Mouse (Mus musculus): ENCODE results near the gene Ctcf. TPM values are rescaled to one million over a fixed set of nuclear protein-coding genes. Genes with fewer than 3 reads are reported as not detected.

Ctcf gene
- polyA plus RNA-seq, 1 experiment from 2014 or later: 116 TPM

GRCm38 (mm10) chr8:105685325-105685724 lies 49.0 kb downstream of the Ctcf start:
- H3K9ac ChIP-seq (replicated peaks; ENCODE audit: low read length): no peak overlapping the region

GRCm38 (mm10) chr8:105685796-105686308 lies 49.5 kb downstream of the Ctcf start, which contains the start of gene Carmil2:
Gene Carmil2, plus strand, starts transcription at chr8:105686274.
- Histone ChIP-seq H3K27me3 (ENCODE audit: control insufficient read depth, insufficient read depth, low read length) (no peaks in the 10 kb centered on the region), H3K9ac (replicated peaks; ENCODE audit: low read length) (no peak within 1 kb of the TSS), H3K9me3 (replicated peaks; ENCODE audit: control insufficient read depth, low read length) (no peaks in the 10 kb centered on the region), H3K27ac (replicated peaks; ENCODE audit: low read depth, low read length) (no peak within 1 kb of the TSS), H3K36me3 (replicated peaks; ENCODE audit: control insufficient read depth, insufficient read depth, low read depth, low read length) (peaks cover 7% of the 10 kb centered on the region; the same call in 1 of the 2 replicates), H3K4me2 (ENCODE audit: low read depth, low read length) (no peak within 1 kb of the TSS), H3K4me1 (ENCODE audit: control insufficient read depth, insufficient read depth, low read length) (no peaks in the 10 kb centered on the region; the same call in 1 of the 2 replicates), H3K4me3 (ENCODE audit: low read depth, low read length) (no peak within 1 kb of the TSS)
- DNase-seq (ENCODE audit: low spot score): peak; percentile 35
- WGBS: 7% methylated on average over 26 of the region's 26 CpGs
- ATAC-seq (replicated peaks; ENCODE audit: insufficient number of reproducible peaks, low FRiP score, low TSS enrichment, low read depth): peak; percentile 26; the same call in 1 of the 2 replicates

More at GRCm38 (mm10) chr8:105685325-105685724, 49.0 kb downstream of the Ctcf start:
- Histone ChIP-seq H3K4me3 (ENCODE audit: low read depth, low read length) (no peak overlapping the region), H3K9me3 (replicated peaks; ENCODE audit: control insufficient read depth, low read length) (no peaks in the 10 kb centered on the region), H3K4me2 (ENCODE audit: low read depth, low read length) (no peak overlapping the region), H3K27ac (replicated peaks; ENCODE audit: low read depth, low read length) (no peak overlapping the region), H3K27me3 (ENCODE audit: control insufficient read depth, insufficient read depth, low read length) (no peaks in the 10 kb centered on the region), H3K4me1 (ENCODE audit: control insufficient read depth, insufficient read depth, low read length) (no peaks in the 10 kb centered on the region; the same call in 1 of the 2 replicates), H3K36me3 (replicated peaks; ENCODE audit: control insufficient read depth, insufficient read depth, low read depth, low read length) (peaks cover 7% of the 10 kb centered on the region; the same call in 1 of the 2 replicates)
- 81% methylated on average over 7 of the region's 7 CpGs for WGBS
- ATAC-seq (replicated peaks; ENCODE audit: insufficient number of reproducible peaks, low FRiP score, low TSS enrichment, low read depth): no peak
- no peak for DNase-seq (ENCODE audit: low spot score)

DNA sequence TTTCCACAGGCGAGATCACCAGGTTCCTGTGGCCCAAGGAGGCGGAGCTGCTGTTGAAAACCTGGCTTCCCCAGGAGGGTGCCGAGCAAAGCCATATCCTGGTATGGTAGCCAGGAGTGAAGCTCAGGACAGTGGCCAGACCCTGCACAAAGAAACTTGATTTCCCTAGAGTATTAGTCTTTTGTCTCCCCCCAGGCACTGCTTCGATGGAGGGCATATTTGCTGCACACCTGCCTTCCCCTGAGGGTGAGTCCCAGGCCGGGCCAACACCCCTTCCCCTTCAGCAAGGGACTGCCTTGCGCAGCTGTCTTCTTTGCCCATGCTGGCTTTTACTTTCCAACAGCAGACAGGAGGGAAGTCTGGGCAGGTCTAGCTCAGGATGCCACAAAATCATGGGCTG lies 50.2 kb downstream of the Ctcf start:
- no peak for ATAC-seq (replicated peaks; ENCODE audit: insufficient number of reproducible peaks, low FRiP score, low TSS enrichment, low read depth)
- Histone ChIP-seq H3K4me1 (ENCODE audit: control insufficient read depth, insufficient read depth, low read length) (no peaks in the 10 kb centered on the region; the same call in 1 of the 2 replicates), H3K27me3 (ENCODE audit: control insufficient read depth, insufficient read depth, low read length) (no peaks in the 10 kb centered on the region), H3K9ac (replicated peaks; ENCODE audit: low read length) (no peak overlapping the region), H3K4me3 (ENCODE audit: low read depth, low read length) (no peak overlapping the region), H3K9me3 (replicated peaks; ENCODE audit: control insufficient read depth, low read length) (no peaks in the 10 kb centered on the region), H3K36me3 (replicated peaks; ENCODE audit: control insufficient read depth, insufficient read depth, low read depth, low read length) (peaks cover 7% of the 10 kb centered on the region; the same call in 1 of the 2 replicates), H3K4me2 (ENCODE audit: low read depth, low read length) (no peak overlapping the region), H3K27ac (replicated peaks; ENCODE audit: low read depth, low read length) (no peak overlapping the region)
- WGBS: 69% methylated on average over 6 of the region's 6 CpGs
- no peak for DNase-seq (ENCODE audit: low spot score)

DNA sequence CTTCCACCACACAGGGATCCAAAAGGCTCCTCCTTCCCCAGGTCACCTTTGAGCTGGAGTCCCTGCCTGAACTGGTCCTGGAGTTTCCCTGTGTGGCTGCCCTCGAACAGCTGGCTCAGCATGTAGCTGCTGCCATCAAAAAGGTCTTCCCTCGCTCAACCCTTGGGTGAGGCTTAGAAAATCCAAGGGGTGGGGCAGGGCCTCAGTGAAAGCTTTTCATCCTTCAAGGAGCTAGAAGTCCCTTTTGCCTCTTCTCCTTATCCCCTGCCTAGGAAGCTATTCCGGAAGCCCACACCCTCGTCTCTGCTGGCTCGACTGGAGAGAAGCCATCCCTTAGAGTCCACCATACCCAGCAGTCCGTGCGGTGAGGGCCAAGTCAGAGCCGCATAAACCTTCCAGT lies 51.1 kb downstream of the Ctcf start:
- no peak for DNase-seq (ENCODE audit: low spot score)
- H3K36me3 ChIP-seq (replicated peaks; ENCODE audit: control insufficient read depth, insufficient read depth, low read depth, low read length): peaks cover 7% of the 10 kb centered on the region; the same call in 1 of the 2 replicates
- 68% methylated on average over 8 of the region's 8 CpGs for WGBS
- H3K27ac ChIP-seq (replicated peaks; ENCODE audit: low read depth, low read length): no peak overlapping the region
- H3K4me2 ChIP-seq (ENCODE audit: low read depth, low read length): no peak overlapping the region
- H3K4me3 ChIP-seq (ENCODE audit: low read depth, low read length): no peak overlapping the region
- no peaks in the 10 kb centered on the region for H3K9me3 ChIP-seq (replicated peaks; ENCODE audit: control insufficient read depth, low read length)
- no peaks in the 10 kb centered on the region; the same call in 1 of the 2 replicates for H3K4me1 ChIP-seq (ENCODE audit: control insufficient read depth, insufficient read depth, low read length)
- no peaks in the 10 kb centered on the region for H3K27me3 ChIP-seq (ENCODE audit: control insufficient read depth, insufficient read depth, low read length)
- ATAC-seq (replicated peaks; ENCODE audit: insufficient number of reproducible peaks, low FRiP score, low TSS enrichment, low read depth): no peak
- no peak overlapping the region for H3K9ac ChIP-seq (replicated peaks; ENCODE audit: low read length)

- peaks cover 4% of the 10 kb centered on the region for H3K36me3 ChIP-seq (replicated peaks; ENCODE audit: control insufficient read depth, insufficient read depth, low read depth, low read length)
- ATAC-seq (replicated peaks; ENCODE audit: insufficient number of reproducible peaks, low FRiP score, low TSS enrichment, low read depth) (no peak), DNase-seq (ENCODE audit: low spot score) (no peak)
- no peak overlapping the region for H3K27ac ChIP-seq (replicated peaks; ENCODE audit: low read depth, low read length)
- 69% methylated on average over 14 of the region's 14 CpGs for WGBS
- H3K27me3 ChIP-seq (ENCODE audit: control insufficient read depth, insufficient read depth, low read length): no peaks in the 10 kb centered on the region
- no peak overlapping the region for H3K4me3 ChIP-seq (ENCODE audit: low read depth, low read length)
- no peaks in the 10 kb centered on the region; the same call in 1 of the 2 replicates for H3K4me1 ChIP-seq (ENCODE audit: control insufficient read depth, insufficient read depth, low read length)
- H3K9me3 ChIP-seq (replicated peaks; ENCODE audit: control insufficient read depth, low read length): no peaks in the 10 kb centered on the region
- no peak overlapping the region for H3K9ac ChIP-seq (replicated peaks; ENCODE audit: low read length)
- no peak overlapping the region for H3K4me2 ChIP-seq (ENCODE audit: low read depth, low read length)
These were observed 51.9 kb downstream of the Ctcf start for GRCm38 (mm10) chr8:105688242-105688752.

DNA sequence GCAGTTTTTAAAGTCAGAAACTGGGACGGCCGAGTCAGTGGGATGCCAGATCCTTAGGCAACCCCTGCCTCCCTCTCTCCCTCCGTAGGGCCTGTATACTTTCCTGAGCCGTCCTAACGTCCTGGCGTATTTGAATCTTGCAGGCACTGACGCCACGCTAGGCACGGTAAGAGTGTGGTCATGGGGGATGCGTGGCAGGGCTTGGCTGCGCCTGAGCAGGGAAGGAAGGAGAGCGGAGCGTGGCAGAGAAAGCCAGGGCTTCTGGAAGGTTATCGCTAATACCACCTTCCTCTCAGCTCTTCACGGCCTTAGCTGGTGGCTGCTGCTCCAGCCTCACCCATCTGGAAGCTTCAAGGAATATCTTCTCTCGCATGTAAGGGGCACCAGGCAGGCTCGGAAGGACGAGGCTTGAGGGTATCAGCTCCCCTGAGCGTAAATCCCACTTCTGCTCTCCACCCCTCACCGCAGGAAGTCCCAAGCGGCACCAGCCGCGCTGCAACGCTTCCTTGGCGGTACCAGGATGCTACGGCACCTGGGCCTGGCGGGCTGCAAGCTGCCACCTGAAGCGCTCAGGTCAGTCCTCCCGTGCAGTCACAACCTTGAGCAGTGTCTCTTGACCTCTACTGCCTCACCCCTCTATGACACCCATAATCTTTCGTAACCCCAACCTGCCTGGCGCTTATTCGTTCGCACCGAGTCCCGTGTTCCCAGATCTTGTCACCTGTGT lies 53.1 kb downstream of the Ctcf start:
- Histone ChIP-seq H3K4me3 (ENCODE audit: low read depth, low read length) (no peak overlapping the region), H3K36me3 (replicated peaks; ENCODE audit: control insufficient read depth, insufficient read depth, low read depth, low read length) (no peaks in the 10 kb centered on the region; the same call in 1 of the 2 replicates), H3K9ac (replicated peaks; ENCODE audit: low read length) (no peak overlapping the region), H3K4me2 (ENCODE audit: low read depth, low read length) (no peak overlapping the region), H3K9me3 (replicated peaks; ENCODE audit: control insufficient read depth, low read length) (no peaks in the 10 kb centered on the region), H3K4me1 (ENCODE audit: control insufficient read depth, insufficient read depth, low read length) (peaks cover 8% of the 10 kb centered on the region), H3K27ac (replicated peaks; ENCODE audit: low read depth, low read length) (no peak overlapping the region), H3K27me3 (ENCODE audit: control insufficient read depth, insufficient read depth, low read length) (no peaks in the 10 kb centered on the region)
- ATAC-seq (replicated peaks; ENCODE audit: insufficient number of reproducible peaks, low FRiP score, low TSS enrichment, low read depth) (no peak), DNase-seq (ENCODE audit: low spot score) (no peak)
- 56% methylated on average over 35 of the region's 35 CpGs for WGBS

GRCm38 (mm10) chr8:105689983-105690360 lies 53.6 kb downstream of the Ctcf start:
- no peak for ATAC-seq (replicated peaks; ENCODE audit: insufficient number of reproducible peaks, low FRiP score, low TSS enrichment, low read depth)
- no peak overlapping the region for H3K4me3 ChIP-seq (ENCODE audit: low read depth, low read length)

DNA sequence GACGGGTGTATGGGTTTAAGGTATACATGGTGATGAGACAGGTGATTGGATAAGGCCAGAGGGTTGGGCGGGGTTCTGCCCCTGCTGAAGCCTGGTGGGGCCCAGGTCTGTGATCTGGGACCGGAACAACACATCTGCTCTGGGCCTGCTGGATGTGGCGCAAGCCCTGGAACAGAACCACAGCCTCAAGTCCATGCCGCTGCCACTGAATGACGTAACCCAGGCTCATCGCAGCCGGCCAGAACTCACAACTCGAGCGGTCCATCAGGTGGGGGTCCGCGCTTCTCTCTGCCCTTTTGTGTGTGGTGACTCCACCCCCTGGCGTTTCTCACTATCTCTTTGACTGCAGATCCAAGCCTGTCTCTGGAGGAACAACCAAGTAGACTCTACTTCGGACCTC lies 54.6 kb downstream of the Ctcf start:
- Histone ChIP-seq H3K4me1 (ENCODE audit: control insufficient read depth, insufficient read depth, low read length) (peaks cover 8% of the 10 kb centered on the region), H3K4me2 (ENCODE audit: low read depth, low read length) (no peak overlapping the region), H3K4me3 (ENCODE audit: low read depth, low read length) (no peak overlapping the region), H3K9me3 (replicated peaks; ENCODE audit: control insufficient read depth, low read length) (no peaks in the 10 kb centered on the region), H3K27me3 (ENCODE audit: control insufficient read depth, insufficient read depth, low read length) (no peaks in the 10 kb centered on the region), H3K9ac (replicated peaks; ENCODE audit: low read length) (no peak overlapping the region), H3K27ac (replicated peaks; ENCODE audit: low read depth, low read length) (no peak overlapping the region), H3K36me3 (replicated peaks; ENCODE audit: control insufficient read depth, insufficient read depth, low read depth, low read length) (no peaks in the 10 kb centered on the region; the same call in 1 of the 2 replicates)
- WGBS: 83% methylated on average over 14 of the region's 14 CpGs
- no peak for ATAC-seq (replicated peaks; ENCODE audit: insufficient number of reproducible peaks, low FRiP score, low TSS enrichment, low read depth)
- DNase-seq (ENCODE audit: low spot score): no peak

More at GRCm38 (mm10) chr8:105689983-105690360, 53.6 kb downstream of the Ctcf start:
- Histone ChIP-seq H3K4me2 (ENCODE audit: low read depth, low read length) (no peak overlapping the region), H3K9ac (replicated peaks; ENCODE audit: low read length) (no peak overlapping the region), H3K27ac (replicated peaks; ENCODE audit: low read depth, low read length) (no peak overlapping the region), H3K9me3 (replicated peaks; ENCODE audit: control insufficient read depth, low read length) (no peaks in the 10 kb centered on the region), H3K36me3 (replicated peaks; ENCODE audit: control insufficient read depth, insufficient read depth, low read depth, low read length) (no peaks in the 10 kb centered on the region; the same call in 1 of the 2 replicates), H3K4me1 (ENCODE audit: control insufficient read depth, insufficient read depth, low read length) (peaks cover 8% of the 10 kb centered on the region), H3K27me3 (ENCODE audit: control insufficient read depth, insufficient read depth, low read length) (no peaks in the 10 kb centered on the region)
- DNase-seq (ENCODE audit: low spot score): no peak
- WGBS: 93% methylated on average over 9 of the region's 9 CpGs
